Mouse (Mus musculus) thymus, adult 2 months (tissue): ENCODE data around the gene Prkg1. TPM values are rescaled to one million over a fixed set of nuclear protein-coding genes. Genes with fewer than 3 reads are reported as not detected.

Source experiments
- DNase-seq: peaks from one replicate; pipeline ENCODE4 v3.0.0; 2021
- H3K27ac ChIP-seq: fragments of 200-500 bp; 2 replicates; pipeline ENCODE4 v1.5.1; 2012; ENCODE audit warnings: low read length, control low read depth; ENCODE audit not compliant: control insufficient read depth, insufficient read depth
- H3K27me3 ChIP-seq: fragments of 200-500 bp; 2 replicates; pipeline ENCODE4 v1.6.1; 2012; ENCODE audit warnings: mild to moderate bottlenecking, low read length, moderate library complexity, mixed read lengths; ENCODE audit not compliant: control insufficient read depth, insufficient read depth
- H3K36me3 ChIP-seq: fragments of 200-500 bp; 2 replicates; pipeline ENCODE4 v1.6.1; 2012; ENCODE audit warnings: mild to moderate bottlenecking, low read length, moderate library complexity; ENCODE audit not compliant: control insufficient read depth, insufficient read depth
- H3K4me1 ChIP-seq: fragments of 200-500 bp; replicated peaks from 2 replicates; pipeline ENCODE4 v1.6.1; 2012; ENCODE audit warnings: low read length; ENCODE audit not compliant: control insufficient read depth, insufficient read depth
- H3K4me3 ChIP-seq: fragments of 200-500 bp; 2 replicates; pipeline ENCODE4 v1.5.1; 2012; ENCODE audit warnings: mild to moderate bottlenecking, low read length, control low read depth, moderate library complexity; ENCODE audit not compliant: control insufficient read depth, insufficient read depth
- CTCF ChIP-seq: fragments of 200-500 bp; IDR thresholded peaks from 2 replicates; pipeline ENCODE4 v1.5.1; 2012; ENCODE audit warnings: mild to moderate bottlenecking, control low read depth, low read length, moderate library complexity, borderline replicate concordance; ENCODE audit not compliant: control insufficient read depth, poor library complexity, insufficient read depth; ENCODE audit errors: extremely low read depth
- POLR2A ChIP-seq: fragments of 200-500 bp; IDR thresholded peaks from 2 replicates; pipeline ENCODE4 v1.6.1; 2012; ENCODE audit warnings: mild to moderate bottlenecking, low read length, control low read depth, moderate library complexity; ENCODE audit not compliant: control insufficient read depth, poor library complexity, insufficient read depth; ENCODE audit errors: extremely low read depth
- WGBS: fragments of 180-500 bp; shearing (Covaris S2); methylation state at CpG from one replicate; pipeline ENCODE4 v1.1.7; 2018; 5-methylcytosine and 5-hydroxymethylcytosine counted together
- polyA plus RNA-seq: library from polyadenylated mRNA; depleted of rRNA; stranded (reverse); fragments of >200 nt; gene quantifications from 2 replicates; pipeline ENCODE4 v1.2.3, GENCODE M21; 2012

Gene Prkg1
- polyA plus RNA-seq, 1 experiment = 0.26 TPM

- no peak overlapping the region for H3K4me3 ChIP-seq
- 96% methylated on average over 3 of the region's 3 CpGs for WGBS
- H3K4me1 ChIP-seq = no peaks in the 10 kb centered on the region
- no peak for DNase-seq
- H3K27ac ChIP-seq = no peak overlapping the region
- H3K27me3 ChIP-seq = no peaks in the 10 kb centered on the region
- TF ChIP-seq CTCF (no peak), POLR2A (no peak)
- no peaks in the 10 kb centered on the region for H3K36me3 ChIP-seq
Observed at GRCm38 (mm10) chr19:31781521-31782018, 16.7 kb upstream of the Prkg1 start.

- Histone ChIP-seq H3K27me3 (no peaks in the 10 kb centered on the region), H3K27ac (no peak overlapping the region), H3K36me3 (no peaks in the 10 kb centered on the region), H3K4me3 (no peak overlapping the region), H3K4me1 (no peaks in the 10 kb centered on the region)
- WGBS = 45% methylated on average over 2 of the region's 2 CpGs
- TF ChIP-seq CTCF = no peak
- TF ChIP-seq POLR2A = no peak
- DNase-seq = no peak
Observed at GRCm38 (mm10) chr19:31781077-31781476, 16.2 kb upstream of the Prkg1 start.

GRCm38 (mm10) chr19:31780222-31780621 is 15.4 kb upstream of the Prkg1 start:
- Histone ChIP-seq H3K27me3 (no peaks in the 10 kb centered on the region), H3K4me1 (no peaks in the 10 kb centered on the region), H3K36me3 (no peaks in the 10 kb centered on the region), H3K27ac (no peak overlapping the region), H3K4me3 (no peak overlapping the region)
- DNase-seq = no peak
- TF ChIP-seq POLR2A (no peak), CTCF (no peak)
- WGBS = 96% methylated on average over 1 of the region's 1 CpGs

GRCm38 (mm10) chr19:31779021-31779420 is 14.2 kb upstream of the Prkg1 start:
- H3K4me1 ChIP-seq = no peaks in the 10 kb centered on the region
- no peak for DNase-seq
- WGBS = 98% methylated on average over 4 of the region's 4 CpGs
- no peaks in the 10 kb centered on the region for H3K36me3 ChIP-seq
- no peak for TF ChIP-seq CTCF
- no peak for TF ChIP-seq POLR2A
- H3K27ac ChIP-seq = no peak overlapping the region
- H3K4me3 ChIP-seq = no peak overlapping the region
- H3K27me3 ChIP-seq = no peaks in the 10 kb centered on the region

GRCm38 (mm10) chr19:31767004-31767403 is 2.2 kb upstream of the Prkg1 start:
- Histone ChIP-seq H3K4me3 (no peak overlapping the region), H3K27me3 (peaks cover 8% of the 10 kb centered on the region), H3K27ac (no peak overlapping the region), H3K36me3 (no peaks in the 10 kb centered on the region), H3K4me1 (peaks cover 14% of the 10 kb centered on the region)
- TF ChIP-seq POLR2A = no peak
- TF ChIP-seq CTCF = no peak
- 6% methylated on average over 3 of the region's 3 CpGs for WGBS
- no peak for DNase-seq

GRCm38 (mm10) chr19:31765451-31765850 is 618 bp upstream of the Prkg1 start:
- no peaks in the 10 kb centered on the region for H3K36me3 ChIP-seq
- H3K27ac ChIP-seq = no peak overlapping the region
- DNase-seq = no peak
- H3K27me3 ChIP-seq = peaks cover 8% of the 10 kb centered on the region
- TF ChIP-seq POLR2A = no peak
- TF ChIP-seq CTCF = no peak
- 61% methylated on average over 4 of the region's 4 CpGs for WGBS
- H3K4me1 ChIP-seq = peaks cover 14% of the 10 kb centered on the region
- no peak overlapping the region for H3K4me3 ChIP-seq

- Histone ChIP-seq H3K36me3 (no peaks in the 10 kb centered on the region), H3K27me3 (peaks cover 8% of the 10 kb centered on the region), H3K27ac (no peak overlapping the region), H3K4me1 (peaks cover 14% of the 10 kb centered on the region), H3K4me3 (peak overlapping the region; percentile 35)
- WGBS = 3% methylated on average over 56 of the region's 56 CpGs
- TF ChIP-seq POLR2A = no peak
- no peak for TF ChIP-seq CTCF
- peak; percentile 7 for DNase-seq
Observed at GRCm38 (mm10) chr19:31763951-31764800, 657 bp downstream of the Prkg1 start.
